Mouse (Mus musculus) liver, adult 2 months (tissue): ENCODE measurements around the gene Cabp1.

Experiments used
- CTCF ChIP-seq: fragments of 200-500 bp; IDR thresholded peaks from 2 replicates; pipeline ENCODE4 v1.5.1; 2011; ENCODE audit warnings: low read depth, low read length, control low read depth
- POLR2A ChIP-seq: fragments of 200-500 bp; IDR thresholded peaks from 2 replicates; pipeline ENCODE4 v1.6.1; 2011; ENCODE audit warnings: low read length, control low read depth; ENCODE audit not compliant: insufficient read depth; ENCODE audit errors: extremely low read depth

DNA sequence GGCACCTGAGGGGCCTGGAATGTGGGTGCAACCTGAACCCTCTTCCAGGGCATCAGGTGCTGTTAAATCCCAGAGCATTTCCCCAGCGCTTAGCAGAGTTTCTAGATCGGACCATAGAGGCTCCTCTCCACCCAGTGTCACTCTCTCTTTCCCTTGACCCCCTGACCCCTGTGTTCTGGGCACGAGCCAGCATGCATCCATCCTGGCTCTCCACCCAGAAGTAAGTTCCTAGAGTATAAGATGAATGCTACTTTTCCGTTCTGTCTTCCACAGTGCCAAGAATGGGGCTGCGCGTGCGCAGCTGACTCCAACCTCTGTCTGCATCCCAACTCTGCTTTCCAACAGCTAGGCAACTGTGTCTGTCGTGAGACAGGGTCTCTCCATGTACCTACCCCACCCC is 24.0 kb downstream of the Cabp1 start:
- TF ChIP-seq POLR2A (no peak), CTCF (no peak)
